Mouse (Mus musculus): Measurements from ENCODE around the gene Prkar1a. TPM values are rescaled to one million over a fixed set of nuclear protein-coding genes. Genes with fewer than 3 reads are reported as not detected.
A peak's percentile ranks its signal among the peaks of the same experiment; 100 is the strongest.

The Prkar1a gene
- total and polyA plus RNA-seq, 3 experiments = 169 to 378 (median 363) TPM

- Histone ChIP-seq H3K36me3 (ENCODE audit: control insufficient read depth, insufficient read depth, low read length) (no peaks in the 10 kb centered on the region), H3K27ac (no peak overlapping the region), H3K79me2 (replicated peaks; ENCODE audit: control insufficient read depth, insufficient read depth, low read length) (no peaks in the 10 kb centered on the region), H3K27me3 (ENCODE audit: control insufficient read depth, insufficient read depth, low read length) (no peaks in the 10 kb centered on the region), H3K4me1 (ENCODE audit: control insufficient read depth, insufficient read depth, low read length) (peaks cover 2% of the 10 kb centered on the region; the same call in 1 of the 2 replicates), H3K9ac (ENCODE audit: low read depth, low read length) (no peak overlapping the region), H3K4me3 (no peak overlapping the region)
- intact Hi-C loops (cut with DNase I) = no loop called here
- 63% methylated on average over 4 of the region's 4 CpGs for WGBS
- DNase-seq = no peak
- TF ChIP-seq POLR2A (IDR thresholded peaks at IDR 0.05; ENCODE audit: insufficient read depth, low read depth, low read length) (no peak), CTCF (IDR thresholded peaks at IDR 0.05) (no peak), EP300 (IDR thresholded peaks at IDR 0.05; ENCODE audit: insufficient read depth, low read depth, low read length) (no peak)
Observed at GRCm38 (mm10) chr11:109689539-109689938, 40.3 kb downstream of the Prkar1a start.

GRCm38 (mm10) chr11:109692737-109693136 is 43.5 kb downstream of the Prkar1a start:
- DNase-seq = peak in 1 of 2 experiments; percentile 72
- 33% methylated on average over 3 of the region's 3 CpGs for WGBS
- Histone ChIP-seq H3K27ac (peak overlapping the region; percentile 56), H3K27me3 (ENCODE audit: control insufficient read depth, insufficient read depth, low read length) (no peaks in the 10 kb centered on the region), H3K4me3 (no peak overlapping the region), H3K79me2 (replicated peaks; ENCODE audit: control insufficient read depth, insufficient read depth, low read length) (no peaks in the 10 kb centered on the region), H3K4me1 (ENCODE audit: control insufficient read depth, insufficient read depth, low read length) (peaks cover 2% of the 10 kb centered on the region; the same call in 1 of the 2 replicates), H3K36me3 (ENCODE audit: control insufficient read depth, insufficient read depth, low read length) (no peaks in the 10 kb centered on the region), H3K9ac (ENCODE audit: low read depth, low read length) (no peak overlapping the region)
- 0 out of 2 replicates have a peak, but pooled peaks have one; percentile 26 for TF ChIP-seq POLR2A (IDR thresholded peaks at IDR 0.05; ENCODE audit: insufficient read depth, low read depth, low read length)
- no peak for TF ChIP-seq CTCF (IDR thresholded peaks at IDR 0.05)
- intact Hi-C loops (cut with DNase I) = no loop called here

DNA sequence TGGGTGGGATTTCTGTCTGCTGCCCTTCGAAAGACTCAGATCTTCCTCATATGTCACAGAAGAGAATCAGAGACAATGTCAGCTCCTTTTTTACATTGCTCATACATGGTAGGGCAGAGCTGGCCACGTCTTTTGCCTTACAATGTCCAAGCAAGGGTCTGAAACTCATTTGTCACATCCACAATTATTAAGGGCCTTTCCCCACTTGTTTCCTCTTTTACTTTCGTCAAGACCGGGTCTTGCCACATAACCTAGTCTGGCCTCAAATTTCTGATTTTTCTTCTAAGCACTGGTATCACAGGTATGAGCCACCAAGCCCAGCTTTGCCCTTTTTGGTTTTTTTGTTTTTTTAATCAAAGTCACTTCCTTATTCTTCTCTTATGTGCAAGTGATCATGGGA is 47.3 kb downstream of the Prkar1a start:
- Histone ChIP-seq H3K27ac (no peak overlapping the region), H3K4me3 (no peak overlapping the region), H3K9ac (ENCODE audit: low read depth, low read length) (no peak overlapping the region), H3K36me3 (ENCODE audit: control insufficient read depth, insufficient read depth, low read length) (no peaks in the 10 kb centered on the region), H3K27me3 (ENCODE audit: control insufficient read depth, insufficient read depth, low read length) (no peaks in the 10 kb centered on the region), H3K4me1 (ENCODE audit: control insufficient read depth, insufficient read depth, low read length) (peaks cover 2% of the 10 kb centered on the region; the same call in 1 of the 2 replicates), H3K79me2 (replicated peaks; ENCODE audit: control insufficient read depth, insufficient read depth, low read length) (no peaks in the 10 kb centered on the region)
- TF ChIP-seq POLR2A (IDR thresholded peaks at IDR 0.05; ENCODE audit: insufficient read depth, low read depth, low read length) (no peak), CTCF (IDR thresholded peaks at IDR 0.05) (no peak), EP300 (IDR thresholded peaks at IDR 0.05; ENCODE audit: insufficient read depth, low read depth, low read length) (no peak)
- DNase-seq = no peak
- intact Hi-C loops (cut with DNase I) = no loop called here
- 91% methylated on average over 4 of the region's 4 CpGs for WGBS

DNA sequence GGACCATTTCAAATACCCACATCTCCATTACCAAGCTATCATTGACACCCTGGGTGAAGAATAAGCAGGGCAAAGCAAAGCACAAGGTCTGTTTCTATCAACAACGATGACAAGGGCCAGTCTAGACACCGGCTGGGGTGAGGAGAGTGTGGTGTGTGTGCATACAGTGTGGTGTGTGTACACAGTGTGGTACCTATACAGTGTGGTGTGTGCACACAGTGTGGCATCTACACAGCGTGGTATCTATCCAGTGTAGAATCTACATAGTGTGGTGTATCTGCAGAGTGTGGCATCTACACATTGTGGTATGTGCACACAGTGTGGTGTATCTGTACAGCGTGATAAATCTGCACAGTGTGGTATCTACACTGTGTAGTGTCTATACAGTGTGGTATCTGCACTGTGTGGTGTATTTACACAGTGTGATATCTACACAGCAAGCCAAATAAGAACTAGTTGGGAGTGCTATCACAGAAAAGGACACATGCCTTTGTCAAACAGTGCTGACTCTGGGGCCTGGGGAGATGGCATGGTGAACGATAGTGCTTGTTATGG is 48.0 kb downstream of the Prkar1a start:
- 82% methylated on average over 5 of the region's 5 CpGs for WGBS
- no peak overlapping the region for H3K4me3 ChIP-seq

GRCm38 (mm10) chr11:109698740-109699139 is 49.5 kb downstream of the Prkar1a start:
- Histone ChIP-seq H3K4me3 (no peak overlapping the region), H3K27ac (no peak overlapping the region), H3K27me3 (ENCODE audit: control insufficient read depth, insufficient read depth, low read length) (no peaks in the 10 kb centered on the region), H3K9ac (ENCODE audit: low read depth, low read length) (no peak overlapping the region), H3K4me1 (ENCODE audit: control insufficient read depth, insufficient read depth, low read length) (no peaks in the 10 kb centered on the region), H3K36me3 (ENCODE audit: control insufficient read depth, insufficient read depth, low read length) (no peaks in the 10 kb centered on the region), H3K79me2 (replicated peaks; ENCODE audit: control insufficient read depth, insufficient read depth, low read length) (no peaks in the 10 kb centered on the region)
- no peak for TF ChIP-seq CTCF (IDR thresholded peaks at IDR 0.05)
- 86% methylated on average over 10 of the region's 10 CpGs for WGBS
- DNase-seq = no peak
- intact Hi-C loops (cut with DNase I) = no loop called here

More for the DNA sequence above, 48.0 kb downstream of the Prkar1a start:
- intact Hi-C loops (cut with DNase I) = no loop called here
- Histone ChIP-seq H3K9ac (ENCODE audit: low read depth, low read length) (no peak overlapping the region), H3K79me2 (replicated peaks; ENCODE audit: control insufficient read depth, insufficient read depth, low read length) (no peaks in the 10 kb centered on the region), H3K4me1 (ENCODE audit: control insufficient read depth, insufficient read depth, low read length) (peaks cover 2% of the 10 kb centered on the region; the same call in 1 of the 2 replicates), H3K27ac (no peak overlapping the region), H3K27me3 (ENCODE audit: control insufficient read depth, insufficient read depth, low read length) (no peaks in the 10 kb centered on the region), H3K36me3 (ENCODE audit: control insufficient read depth, insufficient read depth, low read length) (no peaks in the 10 kb centered on the region)
- no peak for TF ChIP-seq POLR2A (IDR thresholded peaks at IDR 0.05; ENCODE audit: insufficient read depth, low read depth, low read length)
- TF ChIP-seq CTCF (IDR thresholded peaks at IDR 0.05) = no peak
- TF ChIP-seq EP300 (IDR thresholded peaks at IDR 0.05; ENCODE audit: insufficient read depth, low read depth, low read length) = no peak
- DNase-seq = no peak

GRCm38 (mm10) chr11:109699784-109700183 is 50.6 kb downstream of the Prkar1a start:
- no peak overlapping the region for H3K4me3 ChIP-seq
- H3K27ac ChIP-seq = no peak overlapping the region
- no peaks in the 10 kb centered on the region for H3K36me3 ChIP-seq (ENCODE audit: control insufficient read depth, insufficient read depth, low read length)
- intact Hi-C loops (cut with DNase I) = no loop called here
- H3K4me1 ChIP-seq (ENCODE audit: control insufficient read depth, insufficient read depth, low read length) = peaks cover 1% of the 10 kb centered on the region; the same call in 1 of the 2 replicates
- 82% methylated on average over 2 of the region's 2 CpGs for WGBS
- no peaks in the 10 kb centered on the region for H3K79me2 ChIP-seq (replicated peaks; ENCODE audit: control insufficient read depth, insufficient read depth, low read length)
- H3K27me3 ChIP-seq (ENCODE audit: control insufficient read depth, insufficient read depth, low read length) = no peaks in the 10 kb centered on the region
- no peak for DNase-seq
- H3K9ac ChIP-seq (ENCODE audit: low read depth, low read length) = no peak overlapping the region
- TF ChIP-seq EP300 (IDR thresholded peaks at IDR 0.05; ENCODE audit: insufficient read depth, low read depth, low read length) (no peak), CTCF (IDR thresholded peaks at IDR 0.05) (peak; percentile 51)
